Mouse (Mus musculus) midbrain, embryonic 10.5 days (tissue): Measurements from ENCODE around the gene Hjurp. TPM values are rescaled to one million over a fixed set of nuclear protein-coding genes. Genes with fewer than 3 reads are reported as not detected.

Experiments used
- DNase-seq: peaks from one replicate; pipeline ENCODE4 v3.0.0-alpha.2; 2017; ENCODE audit warnings: low spot score
- H3K27ac ChIP-seq: fragments of 300-500 bp; sonication (generic); replicated peaks from 2 replicates; pipeline ENCODE4 v1.5.1; 2016; ENCODE audit warnings: mild to moderate bottlenecking
- H3K27me3 ChIP-seq: fragments of 300-500 bp; sonication (generic); 2 replicates; pipeline ENCODE4 v1.6.1; 2016; ENCODE audit warnings: low read depth, mild to moderate bottlenecking; ENCODE audit not compliant: poor library complexity, severe bottlenecking
- H3K36me3 ChIP-seq: fragments of 300-500 bp; sonication (generic); 2 replicates; pipeline ENCODE4 v1.6.1; 2016; ENCODE audit warnings: mild to moderate bottlenecking, moderate library complexity
- H3K4me1 ChIP-seq: fragments of 300-500 bp; sonication (generic); 2 replicates; pipeline ENCODE4 v1.6.1; 2016
- H3K4me3 ChIP-seq: fragments of 300-500 bp; sonication (generic); 2 replicates; pipeline ENCODE4 v1.5.1; 2016; ENCODE audit warnings: mild to moderate bottlenecking, moderate library complexity
- H3K9me3 ChIP-seq: fragments of 300-500 bp; sonication (generic); replicated peaks from 2 replicates; pipeline ENCODE4 v1.6.1; 2016; ENCODE audit warnings: mild to moderate bottlenecking
- WGBS: fragments of 180-500 bp; shearing (Covaris S2); methylation state at CpG from one replicate; pipeline ENCODE4 v1.1.7; 2016; 5-methylcytosine and 5-hydroxymethylcytosine counted together
- polyA plus RNA-seq: library from polyadenylated mRNA; unstranded; fragments of >200 nt; fragmentation: Nextera tagmentation; extraction: Ambion mirVana; gene quantifications from 2 replicates; pipeline ENCODE4 v1.2.1, GENCODE M21; 2016

Gene Hjurp
- polyA plus RNA-seq, 1 experiment from 2014 or later: 213 TPM

- peak; percentile 21 for DNase-seq
- Histone ChIP-seq H3K4me3 (no peak overlapping the region), H3K27me3 (no peaks in the 10 kb centered on the region), H3K36me3 (no peaks in the 10 kb centered on the region), H3K4me1 (no peaks in the 10 kb centered on the region), H3K27ac (no peak overlapping the region), H3K9me3 (no peaks in the 10 kb centered on the region; the same call in 1 of the 2 replicates)
- WGBS: 72% methylated on average over 10 of the region's 10 CpGs
Measured at GRCm38 (mm10) chr1:88215466-88216380, 61.7 kb downstream of the Hjurp start.

GRCm38 (mm10) chr1:88214462-88214952 lies 62.9 kb downstream of the Hjurp start:
- Histone ChIP-seq H3K36me3 (no peaks in the 10 kb centered on the region), H3K27ac (no peak overlapping the region), H3K9me3 (peaks cover 3% of the 10 kb centered on the region), H3K4me3 (no peak overlapping the region), H3K27me3 (no peaks in the 10 kb centered on the region), H3K4me1 (no peaks in the 10 kb centered on the region)
- peak; percentile 15 for DNase-seq
- 82% methylated on average over 2 of the region's 2 CpGs for WGBS

GRCm38 (mm10) chr1:88213766-88214461 lies 63.5 kb downstream of the Hjurp start:
- Histone ChIP-seq H3K27me3 (no peaks in the 10 kb centered on the region), H3K27ac (no peak overlapping the region), H3K9me3 (peaks cover 3% of the 10 kb centered on the region), H3K4me3 (no peak overlapping the region), H3K4me1 (no peaks in the 10 kb centered on the region), H3K36me3 (no peaks in the 10 kb centered on the region)
- DNase-seq: peak; percentile 21
- 84% methylated on average over 2 of the region's 2 CpGs for WGBS

- DNase-seq: no peak
- Histone ChIP-seq H3K27ac (no peak overlapping the region), H3K27me3 (no peaks in the 10 kb centered on the region), H3K4me3 (no peak overlapping the region), H3K4me1 (no peaks in the 10 kb centered on the region), H3K9me3 (peaks cover 3% of the 10 kb centered on the region), H3K36me3 (no peaks in the 10 kb centered on the region)
- 81% methylated on average over 1 of the region's 1 CpGs for WGBS
Measured at GRCm38 (mm10) chr1:88213061-88213460, 64.4 kb downstream of the Hjurp start.

Other genes starting within 250 kb of the Hjurp start
- not detected in 2 replicates for gene Ugt1a10, start 222.2 kb downstream of the Hjurp start, polyA plus RNA-seq
- not detected in 2 replicates for gene Ugt1a9, start 206.8 kb downstream of the Hjurp start, polyA plus RNA-seq
- not detected in 2 replicates for gene Ugt1a8, start 189.8 kb downstream of the Hjurp start, polyA plus RNA-seq
- 0.56 and 1.1 TPM in 2 replicates for gene Ugt1a7c, start 182.6 kb downstream of the Hjurp start, polyA plus RNA-seq
- gene Ugt1a6b, start 174.4 kb downstream of the Hjurp start, polyA plus RNA-seq: not detected in 2 replicates
- gene Ugt1a6a, start 142.8 kb downstream of the Hjurp start, polyA plus RNA-seq: not detected in 2 replicates
- gene Ugt1a5, start 111.6 kb downstream of the Hjurp start, polyA plus RNA-seq: not detected in 2 replicates
- gene Ugt1a2, start 77.0 kb downstream of the Hjurp start, polyA plus RNA-seq: not detected in 2 replicates
- gene Dnajb3, start 71.9 kb downstream of the Hjurp start, polyA plus RNA-seq: 10.7 and 11.1 TPM in 2 replicates
- not detected in 2 replicates for gene Ugt1a1, start 65.7 kb downstream of the Hjurp start, polyA plus RNA-seq
- 0.91 and 1.3 TPM in 2 replicates for gene Mroh2a, start 50.6 kb downstream of the Hjurp start, polyA plus RNA-seq
- gene Trpm8, start within 50 bp of the Hjurp start, polyA plus RNA-seq: not detected in 2 replicates
- gene Spp2, start 129.3 kb upstream of the Hjurp start, polyA plus RNA-seq: not detected in 2 replicates
- not detected in 2 replicates for gene Glrp1, start 232.4 kb upstream of the Hjurp start, polyA plus RNA-seq